Mouse (Mus musculus): ENCODE data around the gene Map2k7. TPM values are rescaled to one million over a fixed set of nuclear protein-coding genes. Genes with fewer than 3 reads are reported as not detected.

Gene Map2k7
- polyA plus RNA-seq, 1 experiment from 2014 or later, result 16.7 TPM

DNA sequence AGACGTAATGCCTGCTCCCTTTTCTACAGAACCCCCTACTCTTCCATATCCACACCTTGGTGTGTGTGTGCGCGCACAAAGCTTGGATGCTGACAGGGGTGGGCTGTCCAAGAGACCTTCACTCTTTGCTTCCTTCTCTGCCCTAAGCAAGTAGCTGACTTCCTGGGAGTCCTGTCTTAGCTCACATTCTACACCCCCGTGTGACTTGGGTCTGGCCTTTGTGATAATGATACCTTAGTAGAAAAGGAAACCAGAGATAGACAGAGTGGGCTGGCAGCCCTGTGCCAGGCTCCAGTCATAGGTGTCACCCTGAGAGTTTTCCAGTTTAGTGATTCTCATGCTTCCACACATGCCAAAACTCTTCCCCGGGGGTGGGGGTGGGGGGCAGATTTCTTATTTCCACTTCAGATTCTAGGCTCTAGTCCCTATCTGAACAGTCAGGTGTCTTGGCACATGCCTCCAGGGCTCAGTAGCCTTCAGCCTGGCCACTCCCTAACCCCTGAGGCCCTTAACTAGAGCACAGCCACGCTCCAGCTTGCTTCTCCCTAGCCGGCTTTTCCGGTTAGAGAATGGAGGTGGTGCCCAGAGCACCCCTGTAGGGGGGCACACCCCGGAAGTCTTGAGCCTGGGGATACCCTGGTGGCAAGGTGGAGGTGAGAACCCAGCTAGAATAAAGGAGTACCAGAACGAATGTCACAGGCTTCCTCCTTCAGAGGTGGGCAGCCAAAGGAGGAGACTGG lies 7.8 kb upstream of the Map2k7 start:
- 57% methylated on average over 10 of the region's 10 CpGs for WGBS

DNA sequence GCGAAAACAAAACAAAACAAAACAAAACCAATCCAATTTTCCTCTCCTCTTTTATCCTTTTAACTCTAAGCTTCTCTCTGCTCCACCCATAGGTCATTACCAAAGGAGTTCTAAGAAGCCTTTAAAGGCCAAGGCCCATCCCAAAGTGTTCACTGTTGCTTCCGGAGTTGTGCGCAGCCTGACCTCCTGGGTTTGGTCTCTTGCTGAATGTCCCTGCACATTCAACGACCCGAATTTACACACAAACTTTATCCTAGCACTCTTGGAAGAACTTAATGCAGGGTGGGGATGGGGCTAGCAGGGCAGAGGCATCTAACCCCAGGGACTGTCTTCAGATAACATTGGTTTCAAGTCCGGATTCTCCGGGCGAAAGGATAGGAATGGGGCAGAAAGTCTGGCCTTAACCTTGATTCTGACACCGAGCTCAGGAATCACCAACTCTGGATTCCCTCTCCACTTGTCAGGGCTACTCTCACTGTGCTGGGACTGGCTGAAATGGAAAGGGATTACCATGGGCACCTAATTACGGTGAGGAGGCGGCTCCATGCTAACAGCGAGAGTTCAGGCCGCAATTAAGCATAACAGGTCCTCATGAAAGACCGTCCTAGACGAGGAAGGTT lies 616 bp upstream of the Map2k7 start:
- DNase-seq (ENCODE audit: low spot score) (no peak), ATAC-seq (replicated peaks; ENCODE audit: insufficient number of reproducible peaks, low FRiP score, low TSS enrichment, low read depth) (no peak; the same call in 1 of the 2 replicates)
- Histone ChIP-seq H3K36me3 (replicated peaks; ENCODE audit: control insufficient read depth, insufficient read depth, low read depth, low read length) (peaks cover under 1% of the 10 kb centered on the region), H3K4me1 (ENCODE audit: control insufficient read depth, insufficient read depth, low read length) (0 out of 2 replicates have a peak, but pooled peaks cover 3% of the 10 kb centered on the region), H3K4me2 (ENCODE audit: low read depth, low read length) (peak overlapping the region; percentile 68), H3K4me3 (ENCODE audit: low read depth, low read length) (peak overlapping the region; percentile 57), H3K27ac (replicated peaks; ENCODE audit: low read depth, low read length) (peak overlapping the region; percentile 92), H3K9ac (replicated peaks; ENCODE audit: low read length) (peak overlapping the region; percentile 82), H3K9me3 (replicated peaks; ENCODE audit: control insufficient read depth, low read length) (no peaks in the 10 kb centered on the region), H3K27me3 (ENCODE audit: control insufficient read depth, insufficient read depth, low read length) (no peaks in the 10 kb centered on the region)
- 20% methylated on average over 15 of the region's 15 CpGs for WGBS

More for the DNA sequence above, 7.8 kb upstream of the Map2k7 start:
- no peak overlapping the region for H3K4me2 ChIP-seq (ENCODE audit: low read depth, low read length)
- H3K4me3 ChIP-seq (ENCODE audit: low read depth, low read length), result no peak overlapping the region
- no peaks in the 10 kb centered on the region for H3K9me3 ChIP-seq (replicated peaks; ENCODE audit: control insufficient read depth, low read length)
- no peak overlapping the region for H3K9ac ChIP-seq (replicated peaks; ENCODE audit: low read length)
- peaks cover 3% of the 10 kb centered on the region; the same call in 1 of the 2 replicates for H3K27me3 ChIP-seq (ENCODE audit: control insufficient read depth, insufficient read depth, low read length)
- no peaks in the 10 kb centered on the region for H3K4me1 ChIP-seq (ENCODE audit: control insufficient read depth, insufficient read depth, low read length)
- no peak for ATAC-seq (replicated peaks; ENCODE audit: insufficient number of reproducible peaks, low FRiP score, low TSS enrichment, low read depth)
- DNase-seq (ENCODE audit: low spot score), result no peak
- H3K36me3 ChIP-seq (replicated peaks; ENCODE audit: control insufficient read depth, insufficient read depth, low read depth, low read length), result no peaks in the 10 kb centered on the region
- H3K27ac ChIP-seq (replicated peaks; ENCODE audit: low read depth, low read length), result no peak overlapping the region

DNA sequence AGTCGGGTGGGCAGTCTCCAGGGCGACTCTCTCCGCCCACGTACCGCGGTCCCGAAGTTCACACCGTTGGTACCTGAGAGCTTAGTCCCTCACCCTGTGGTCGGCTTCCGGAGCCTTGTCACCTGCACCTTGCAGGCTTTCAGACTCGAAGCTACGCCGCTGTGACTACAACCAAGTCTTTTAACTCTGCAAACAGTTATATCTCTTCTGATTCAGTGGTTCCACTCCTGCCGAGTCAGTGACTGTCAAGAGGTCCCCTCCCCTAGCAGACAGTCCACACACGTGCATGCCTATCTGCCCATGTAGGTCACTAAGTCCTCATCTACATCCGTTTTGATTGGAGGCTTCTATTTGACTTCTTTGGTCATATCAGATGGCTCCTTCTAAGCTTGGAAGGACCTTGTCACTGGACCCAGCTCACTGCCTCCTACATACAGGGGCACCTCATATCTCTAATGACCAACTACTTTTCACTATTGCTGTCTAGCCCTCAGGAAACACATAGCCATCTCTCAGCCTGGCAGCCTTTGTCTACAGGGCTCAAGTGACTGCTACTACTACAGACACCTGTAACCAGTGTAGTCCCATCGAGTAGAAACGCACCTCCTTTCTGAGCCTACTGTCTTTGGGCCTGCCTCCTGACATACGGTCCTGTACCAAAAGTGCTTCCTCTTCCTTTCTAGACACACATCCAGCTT lies 802 bp downstream of the Map2k7 start:
- 15% methylated on average over 19 of the region's 19 CpGs for WGBS
- no peaks in the 10 kb centered on the region for H3K27me3 ChIP-seq (ENCODE audit: control insufficient read depth, insufficient read depth, low read length)

DNA sequence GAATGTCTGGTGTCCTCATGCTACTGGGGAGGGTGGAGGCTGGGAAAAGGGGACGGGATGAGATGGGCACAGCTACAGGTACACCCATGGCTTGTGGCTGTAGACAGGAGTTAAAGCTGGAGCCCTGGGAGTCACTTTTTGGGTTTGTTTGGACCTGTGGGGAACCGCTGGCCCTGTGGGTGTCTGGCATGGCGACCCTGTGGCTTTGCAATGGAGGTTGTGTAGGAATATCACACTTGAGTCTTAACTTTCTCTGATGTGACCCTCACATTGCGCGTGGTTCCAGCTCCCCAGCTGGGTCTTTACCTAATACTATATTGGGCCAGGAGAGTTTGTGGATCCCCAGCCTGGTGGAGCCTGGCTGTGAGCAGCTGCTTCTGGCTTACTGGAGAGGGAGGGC lies 6.5 kb downstream of the Map2k7 start:
- WGBS, result 96% methylated on average over 5 of the region's 5 CpGs
- ATAC-seq (replicated peaks; ENCODE audit: insufficient number of reproducible peaks, low FRiP score, low TSS enrichment, low read depth) (no peak), DNase-seq (ENCODE audit: low spot score) (no peak)
- H3K9me3 ChIP-seq (replicated peaks; ENCODE audit: control insufficient read depth, low read length), result no peaks in the 10 kb centered on the region
- no peaks in the 10 kb centered on the region for H3K27me3 ChIP-seq (ENCODE audit: control insufficient read depth, insufficient read depth, low read length)
- H3K4me1 ChIP-seq (ENCODE audit: control insufficient read depth, insufficient read depth, low read length), result peaks cover 12% of the 10 kb centered on the region
- no peak overlapping the region for H3K27ac ChIP-seq (replicated peaks; ENCODE audit: low read depth, low read length)
- H3K36me3 ChIP-seq (replicated peaks; ENCODE audit: control insufficient read depth, insufficient read depth, low read depth, low read length), result peaks cover 8% of the 10 kb centered on the region
- H3K4me2 ChIP-seq (ENCODE audit: low read depth, low read length), result no peak overlapping the region
- no peak overlapping the region for H3K4me3 ChIP-seq (ENCODE audit: low read depth, low read length)
- no peak overlapping the region for H3K9ac ChIP-seq (replicated peaks; ENCODE audit: low read length)

More for the DNA sequence above, 802 bp downstream of the Map2k7 start:
- H3K9ac ChIP-seq (replicated peaks; ENCODE audit: low read length), result peak overlapping the region; percentile 82
- peak overlapping the region; percentile 68 for H3K4me2 ChIP-seq (ENCODE audit: low read depth, low read length)
- H3K36me3 ChIP-seq (replicated peaks; ENCODE audit: control insufficient read depth, insufficient read depth, low read depth, low read length), result peaks cover 4% of the 10 kb centered on the region
- H3K9me3 ChIP-seq (replicated peaks; ENCODE audit: control insufficient read depth, low read length), result no peaks in the 10 kb centered on the region
- peak overlapping the region; percentile 57 for H3K4me3 ChIP-seq (ENCODE audit: low read depth, low read length)
- DNase-seq (ENCODE audit: low spot score) (no peak), ATAC-seq (replicated peaks; ENCODE audit: insufficient number of reproducible peaks, low FRiP score, low TSS enrichment, low read depth) (peak; percentile 21; the same call in 1 of the 2 replicates)
- H3K27ac ChIP-seq (replicated peaks; ENCODE audit: low read depth, low read length), result peak overlapping the region; percentile 71; the same call in 1 of the 2 replicates
- H3K4me1 ChIP-seq (ENCODE audit: control insufficient read depth, insufficient read depth, low read length), result 0 out of 2 replicates have a peak, but pooled peaks cover 3% of the 10 kb centered on the region

GRCm38 (mm10) chr8:4245737-4246136 lies 7.2 kb downstream of the Map2k7 start:
- no peaks in the 10 kb centered on the region for H3K27me3 ChIP-seq (ENCODE audit: control insufficient read depth, insufficient read depth, low read length)
- H3K4me2 ChIP-seq (ENCODE audit: low read depth, low read length), result no peak overlapping the region
- 91% methylated on average over 13 of the region's 13 CpGs for WGBS
- peaks cover 8% of the 10 kb centered on the region for H3K36me3 ChIP-seq (replicated peaks; ENCODE audit: control insufficient read depth, insufficient read depth, low read depth, low read length)
- peaks cover 9% of the 10 kb centered on the region for H3K4me1 ChIP-seq (ENCODE audit: control insufficient read depth, insufficient read depth, low read length)
- DNase-seq (ENCODE audit: low spot score) (no peak), ATAC-seq (replicated peaks; ENCODE audit: insufficient number of reproducible peaks, low FRiP score, low TSS enrichment, low read depth) (no peak)
- H3K9me3 ChIP-seq (replicated peaks; ENCODE audit: control insufficient read depth, low read length), result no peaks in the 10 kb centered on the region
- no peak overlapping the region for H3K9ac ChIP-seq (replicated peaks; ENCODE audit: low read length)
- H3K4me3 ChIP-seq (ENCODE audit: low read depth, low read length), result no peak overlapping the region
- H3K27ac ChIP-seq (replicated peaks; ENCODE audit: low read depth, low read length), result no peak overlapping the region

GRCm38 (mm10) chr8:4247241-4247640 lies 8.7 kb downstream of the Map2k7 start:
- H3K36me3 ChIP-seq (replicated peaks; ENCODE audit: control insufficient read depth, insufficient read depth, low read depth, low read length), result peaks cover 8% of the 10 kb centered on the region
- peaks cover 9% of the 10 kb centered on the region for H3K4me1 ChIP-seq (ENCODE audit: control insufficient read depth, insufficient read depth, low read length)
- H3K9ac ChIP-seq (replicated peaks; ENCODE audit: low read length), result no peak overlapping the region
- no peak overlapping the region for H3K27ac ChIP-seq (replicated peaks; ENCODE audit: low read depth, low read length)
- H3K4me2 ChIP-seq (ENCODE audit: low read depth, low read length), result no peak overlapping the region
- ATAC-seq (replicated peaks; ENCODE audit: insufficient number of reproducible peaks, low FRiP score, low TSS enrichment, low read depth), result no peak
- 89% methylated on average over 8 of the region's 8 CpGs for WGBS
- no peak overlapping the region for H3K4me3 ChIP-seq (ENCODE audit: low read depth, low read length)
- no peaks in the 10 kb centered on the region for H3K9me3 ChIP-seq (replicated peaks; ENCODE audit: control insufficient read depth, low read length)
- DNase-seq (ENCODE audit: low spot score), result no peak
- no peaks in the 10 kb centered on the region for H3K27me3 ChIP-seq (ENCODE audit: control insufficient read depth, insufficient read depth, low read length)

- Histone ChIP-seq H3K27ac (replicated peaks; ENCODE audit: low read depth, low read length) (no peak within 1 kb of the TSS; the same call in 1 of the 2 replicates), H3K4me3 (ENCODE audit: low read depth, low read length) (no peak within 1 kb of the TSS), H3K4me2 (ENCODE audit: low read depth, low read length) (no peak within 1 kb of the TSS), H3K9ac (replicated peaks; ENCODE audit: low read length) (no peak within 1 kb of the TSS), H3K27me3 (ENCODE audit: control insufficient read depth, insufficient read depth, low read length) (no peaks in the 10 kb centered on the region), H3K4me1 (ENCODE audit: control insufficient read depth, insufficient read depth, low read length) (peaks cover 9% of the 10 kb centered on the region), H3K36me3 (replicated peaks; ENCODE audit: control insufficient read depth, insufficient read depth, low read depth, low read length) (peaks cover 6% of the 10 kb centered on the region), H3K9me3 (replicated peaks; ENCODE audit: control insufficient read depth, low read length) (no peaks in the 10 kb centered on the region)
- WGBS, result 73% methylated on average over 13 of the region's 15 CpGs
- no peak for ATAC-seq (replicated peaks; ENCODE audit: insufficient number of reproducible peaks, low FRiP score, low TSS enrichment, low read depth)
- DNase-seq (ENCODE audit: low spot score), result no peak
Measured at GRCm38 (mm10) chr8:4247951-4248540, 9.5 kb downstream of the Map2k7 start, which contains the start of gene Tgfbr3l. TSS of gene Tgfbr3l (plus strand) at chr8:4248214.
